Mouse (Mus musculus): ENCODE data around the gene Fblim1.

The Fblim1 gene

DNA sequence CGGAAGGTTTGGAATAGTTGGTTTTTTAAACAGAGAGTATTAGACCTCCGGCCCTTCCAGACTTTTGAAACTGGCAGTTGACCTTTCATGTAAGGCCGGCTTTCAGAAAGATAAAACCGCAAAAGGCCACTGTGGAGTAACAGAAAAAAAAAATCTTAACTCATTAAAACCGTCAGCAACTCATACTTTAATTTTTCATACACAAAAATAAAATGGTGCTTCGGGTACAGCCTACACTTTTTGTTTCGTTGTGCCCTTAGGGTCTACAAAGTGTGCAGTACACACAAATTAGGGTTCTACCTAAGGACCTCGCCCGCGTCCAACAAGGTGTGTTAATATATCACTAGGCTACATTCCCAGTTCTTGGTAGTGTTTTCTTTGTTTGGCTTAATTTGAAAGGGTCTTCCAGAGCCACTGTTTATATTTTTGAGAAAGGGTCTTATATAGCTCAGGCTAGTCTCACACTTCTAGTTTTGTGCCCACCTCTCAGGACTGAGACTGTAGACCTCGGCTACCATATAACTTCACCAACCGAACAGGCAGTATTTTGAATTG, 66.6 kb downstream of the Fblim1 start:
- no peak for DNase-seq (ENCODE audit: low spot score)

DNA sequence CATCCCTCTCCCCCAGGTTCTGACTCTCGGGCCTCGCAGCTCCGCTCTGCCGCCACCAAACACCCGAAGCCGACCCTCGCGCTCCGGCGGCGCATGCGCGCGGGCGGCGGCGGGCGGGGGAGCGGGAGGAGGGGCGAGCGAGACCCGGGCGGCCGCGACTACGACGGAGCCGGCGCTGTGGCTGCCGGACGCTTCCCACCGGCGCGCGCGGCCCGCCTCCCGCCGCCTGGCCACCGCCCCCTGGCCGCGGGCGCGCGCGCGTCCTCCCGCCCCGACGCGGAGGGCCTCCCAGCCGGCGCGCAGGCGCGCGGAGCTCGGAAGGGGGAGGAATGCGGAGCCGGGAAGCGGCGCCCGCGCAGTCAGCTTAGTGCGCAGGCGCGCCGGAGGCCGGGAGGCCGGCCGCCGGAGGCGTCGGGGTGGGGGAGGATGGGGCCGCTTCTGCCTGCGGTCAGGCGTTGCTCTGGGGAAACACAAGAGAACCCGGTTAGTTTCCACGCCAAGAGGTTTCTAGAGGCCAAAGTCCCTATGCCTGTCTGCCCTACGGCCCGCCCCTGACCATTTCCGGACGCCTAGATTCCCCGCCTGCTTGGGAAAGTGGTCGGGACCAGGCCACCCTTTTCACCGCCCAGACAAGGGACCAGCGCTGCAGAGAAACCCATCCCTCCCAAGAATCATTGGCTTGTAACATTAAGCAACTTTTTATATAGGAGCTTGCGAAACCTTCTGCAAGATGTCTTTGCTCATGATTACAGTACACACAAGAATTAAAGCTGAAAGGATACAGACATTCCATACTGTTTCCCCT, 67.3 kb downstream of the Fblim1 start, which contains the start of gene Spen:
Gene Spen, minus strand, starts transcription at position 190 of the 805 bp plus-strand sequence.
- peak; percentile 94 for DNase-seq (ENCODE audit: low spot score)

DNA sequence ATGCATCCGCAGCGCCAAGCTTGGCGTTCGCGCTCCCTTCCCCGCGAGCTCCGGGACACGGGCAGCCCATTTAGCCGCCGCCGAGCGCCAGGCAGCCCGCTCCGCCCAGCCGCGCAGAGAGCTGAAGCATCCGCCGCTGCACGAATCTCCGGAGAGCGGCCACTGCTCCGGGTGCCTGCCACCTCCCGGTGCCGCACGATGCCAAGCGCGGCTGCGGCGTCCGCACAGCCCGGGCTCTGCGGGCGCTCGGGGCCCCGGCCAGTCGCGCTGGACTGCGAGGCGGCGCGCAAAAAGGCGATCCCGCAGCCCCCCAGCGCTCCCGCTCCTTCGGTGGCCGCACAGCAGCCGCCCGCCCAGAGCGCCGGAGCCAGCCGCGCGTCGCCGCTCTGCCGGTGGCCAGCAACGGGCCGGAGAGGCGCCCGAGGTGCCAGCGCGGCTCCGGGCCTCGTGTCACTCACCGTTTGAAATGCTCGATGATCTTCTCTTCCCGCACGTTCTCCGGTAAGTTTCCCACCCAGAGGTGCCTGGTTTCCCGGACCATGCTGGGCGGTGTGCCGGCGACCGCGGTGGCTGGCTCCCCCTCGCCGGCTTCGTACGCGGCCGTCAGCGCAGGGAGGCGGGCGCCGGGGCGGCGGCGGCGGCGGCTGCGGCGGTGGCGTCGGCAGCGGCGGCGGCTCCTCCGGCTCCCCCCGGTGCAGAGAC, 68.0 kb downstream of the Fblim1 start:
- DNase-seq (ENCODE audit: low spot score): no peak

DNA sequence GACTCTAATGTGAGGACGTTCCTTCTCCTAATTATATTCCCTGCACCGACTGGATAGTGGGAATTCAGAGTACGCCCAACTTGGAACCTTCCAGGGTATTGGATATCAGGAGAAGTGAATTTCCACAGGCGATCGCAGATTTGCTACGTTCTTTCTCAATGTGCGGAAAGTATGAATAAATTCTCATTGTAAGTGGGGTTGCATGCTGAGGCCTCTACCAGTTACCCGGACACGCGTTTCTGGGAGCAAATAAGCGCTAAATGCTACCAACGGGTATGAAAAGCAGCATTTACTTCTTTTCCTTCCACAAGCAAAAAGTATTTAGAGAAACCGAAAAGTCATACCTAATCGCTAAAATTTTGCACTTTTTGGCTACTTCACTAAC, 68.7 kb downstream of the Fblim1 start:
- DNase-seq (ENCODE audit: low spot score): no peak

DNA sequence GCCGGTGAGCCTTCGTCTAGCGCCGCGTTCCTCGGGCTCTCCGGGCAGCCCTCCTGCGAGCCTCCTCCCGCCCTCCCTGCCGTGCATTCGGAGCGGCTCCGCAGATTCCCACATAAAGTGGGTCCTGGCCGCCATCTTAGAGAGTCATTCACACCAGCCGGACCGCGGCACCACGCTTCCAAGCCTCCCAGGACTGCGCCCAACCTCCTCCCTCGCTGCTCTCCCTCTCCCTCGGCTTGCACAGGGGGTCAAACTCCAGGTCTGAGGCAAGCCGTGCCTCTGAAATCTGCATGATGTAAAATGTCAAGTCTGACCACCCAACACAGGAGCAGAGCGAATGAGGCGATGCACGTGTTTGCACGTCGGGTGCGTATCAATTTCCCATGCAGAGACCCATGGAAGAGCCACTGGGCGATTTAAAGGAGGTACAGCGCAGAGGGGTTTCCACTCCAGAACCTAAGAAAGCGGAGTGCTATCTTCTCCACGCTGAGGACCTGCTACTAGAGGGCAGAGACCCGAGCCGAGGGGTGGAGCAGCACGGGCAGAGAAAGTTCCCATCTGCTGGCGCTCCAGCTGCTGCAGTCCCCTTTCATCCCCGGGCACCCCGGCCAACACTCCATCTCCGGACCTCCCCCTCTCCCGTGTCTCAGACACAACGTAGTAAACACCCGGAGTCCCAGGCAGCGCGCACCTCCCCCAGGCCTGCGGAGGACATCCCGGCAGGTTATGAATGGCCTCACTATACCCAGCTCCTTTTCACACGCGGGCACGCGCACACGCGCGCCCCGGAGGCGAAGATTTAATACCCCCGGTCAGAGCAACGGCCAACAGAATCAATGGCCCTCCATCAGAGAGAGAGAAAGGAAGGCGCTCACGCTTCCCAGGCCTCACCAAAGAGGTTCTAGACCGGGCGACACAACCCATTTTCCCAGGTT, 69.3 kb downstream of the Fblim1 start:
- no peak for DNase-seq (ENCODE audit: low spot score)

DNA sequence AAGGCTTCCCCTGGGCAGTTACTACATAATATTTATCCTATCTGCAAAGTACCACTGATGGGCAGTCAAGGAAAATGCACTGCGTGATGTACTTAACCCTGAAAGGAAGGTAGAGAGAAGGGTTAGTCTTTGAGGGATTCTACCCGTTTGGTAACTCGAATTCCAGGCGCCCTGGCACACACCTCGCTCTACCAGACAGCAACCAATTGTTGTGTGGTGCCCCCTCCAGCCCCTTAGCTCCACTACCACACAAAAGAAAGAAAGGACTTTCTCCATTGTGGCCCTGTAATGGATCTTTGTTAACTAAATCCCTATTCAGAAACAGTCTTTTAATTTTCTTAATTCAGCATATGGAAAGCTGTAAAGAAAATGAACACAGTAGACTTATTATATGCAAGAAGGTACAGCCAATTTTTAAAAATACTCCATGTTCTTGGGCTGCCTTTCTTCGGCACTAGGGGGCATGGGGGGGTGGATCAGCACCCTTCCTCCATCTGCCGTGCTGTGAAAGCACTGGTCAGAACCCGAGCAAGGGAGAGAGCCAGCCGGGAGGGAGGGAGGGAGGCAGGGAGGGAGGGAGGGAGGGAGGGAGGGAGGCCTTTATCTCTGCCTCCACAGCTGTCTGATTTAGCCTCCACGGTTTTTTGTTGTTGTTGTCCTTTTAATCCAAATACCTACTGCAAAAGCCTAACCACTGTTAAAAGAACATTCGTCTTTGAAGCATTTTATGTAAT, 70.8 kb downstream of the Fblim1 start:
- DNase-seq (ENCODE audit: low spot score): peak; percentile 68

DNA sequence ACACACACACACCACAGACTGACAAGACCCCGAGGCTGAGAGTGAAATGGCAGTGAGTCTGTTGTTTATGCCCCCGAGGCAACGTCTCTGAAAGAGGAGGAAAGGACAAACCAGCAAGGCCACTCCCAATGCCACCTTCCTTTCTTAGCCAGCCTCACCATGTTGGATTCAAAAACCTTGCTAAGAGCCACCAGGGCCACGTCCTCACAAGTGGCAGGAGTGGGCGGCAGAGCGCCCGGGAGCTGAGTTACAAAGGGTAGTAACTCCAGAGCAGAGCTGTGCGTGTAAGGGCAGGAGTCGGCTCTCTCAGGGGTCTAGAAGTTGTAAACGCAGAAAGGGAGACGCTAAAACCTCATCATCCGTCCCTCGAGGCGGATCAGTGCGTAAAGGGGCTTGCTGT, 74.9 kb downstream of the Fblim1 start:
- DNase-seq (ENCODE audit: low spot score): no peak

DNA sequence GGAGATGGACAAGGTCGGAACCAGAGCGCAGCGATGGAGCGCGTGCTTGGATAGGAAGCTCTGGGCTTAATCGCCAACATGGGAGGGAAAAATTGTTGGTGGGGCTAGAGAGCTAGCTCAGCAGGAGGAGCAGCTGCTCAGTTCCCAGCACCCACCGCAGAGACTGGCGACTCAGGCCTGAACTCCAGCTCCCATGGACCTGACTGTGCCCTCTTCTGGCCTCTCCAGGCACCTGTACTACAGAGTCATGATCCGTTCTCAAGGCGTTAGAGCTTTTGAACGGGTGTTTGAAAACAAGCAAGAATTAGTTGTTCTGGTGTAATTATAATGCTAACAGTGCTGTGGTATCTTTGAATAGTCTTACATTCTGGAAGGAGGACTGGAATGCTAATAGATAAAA, 77.0 kb downstream of the Fblim1 start:
- no peak for DNase-seq (ENCODE audit: low spot score)

DNA sequence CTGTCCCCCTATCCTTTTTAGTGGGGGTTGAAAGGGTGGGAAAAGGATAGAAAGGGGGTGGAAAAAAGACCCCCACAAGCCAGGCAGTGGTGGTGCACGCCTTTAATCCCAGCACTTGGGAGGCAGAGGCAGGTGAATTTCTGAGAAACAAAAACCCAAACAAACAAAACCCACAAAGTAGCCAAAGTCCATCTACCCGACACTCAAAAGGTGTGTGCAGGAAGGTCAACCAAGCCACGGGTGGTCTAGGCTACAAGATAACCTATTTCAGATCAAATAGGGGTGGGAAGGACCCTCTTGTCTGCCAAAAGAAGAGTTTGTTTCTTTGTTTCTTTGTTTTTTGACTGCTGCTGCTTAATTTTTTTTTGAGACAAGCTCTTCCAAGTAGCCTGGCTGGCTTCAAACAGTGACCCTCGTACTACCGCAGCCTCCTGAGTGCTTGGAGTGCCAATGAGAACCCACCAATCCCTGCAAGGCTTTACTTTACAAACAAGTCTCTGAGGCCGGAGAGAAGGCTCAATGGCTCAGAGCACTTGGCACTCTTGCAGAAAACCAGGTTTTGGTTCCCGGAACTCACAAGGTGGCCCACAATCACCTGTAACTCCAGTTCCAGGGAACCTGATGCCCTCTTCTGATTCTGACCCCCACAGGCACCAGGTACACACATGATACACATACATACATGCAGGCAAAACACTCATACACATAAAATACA, 78.8 kb downstream of the Fblim1 start:
- no peak for DNase-seq (ENCODE audit: low spot score)

Data from lung, postnatal 25 days (tissue).